Mouse (Mus musculus) adrenal gland (tissue): ENCODE measurements around the gene Spata31d1a.
"Not testable (repeated sequence)": the region's sequence is repeated elsewhere in the genome, so short reads cannot be mapped to it uniquely, and the experiment has no call there.

ENCODE experiments used
- intact Hi-C: fragments of 180-260 bp; cut with DNase I; formaldehyde crosslinking; loops from one replicate; pipeline ENCODE4 v1.15.1; 2025
- long read RNA-seq, 2 experiments: library from polyadenylated mRNA; unstranded; transcript quantifications; one replicate each; pipeline ENCODE4 v2.0.0; 2020; ENCODE audit warnings: borderline replicate concordance in 1 of 2; ENCODE audit not compliant: insufficient replicate concordance in 1 of 2

Spata31d1a gene
- long read RNA-seq, experiment 1, result 0 reads
- long read RNA-seq, experiment 2, result 0 reads

DNA sequence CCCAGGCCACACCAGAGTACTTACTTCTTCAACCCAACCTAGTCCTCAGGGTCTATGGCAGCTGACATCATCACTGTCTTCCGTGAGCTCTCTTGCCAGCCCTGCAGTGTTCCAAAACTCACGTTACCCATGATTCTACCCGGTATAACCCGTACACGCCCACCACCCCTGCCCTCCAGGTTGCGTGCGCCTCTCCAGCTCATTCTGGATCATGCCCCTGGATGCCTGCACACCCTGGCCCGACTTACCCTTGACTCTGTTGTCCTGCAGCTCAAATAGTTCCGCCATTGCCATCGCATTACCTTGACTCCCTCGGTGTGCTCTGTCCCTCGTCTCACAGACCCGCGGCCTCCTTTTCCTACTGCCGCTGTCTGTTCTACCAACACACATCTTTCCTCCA is at the start of gene Spata31d1a:
Gene Spata31d1a (minus strand): TSS at position 101 of the 400 bp plus-strand sequence.
- intact Hi-C loops, result no loop called here

DNA sequence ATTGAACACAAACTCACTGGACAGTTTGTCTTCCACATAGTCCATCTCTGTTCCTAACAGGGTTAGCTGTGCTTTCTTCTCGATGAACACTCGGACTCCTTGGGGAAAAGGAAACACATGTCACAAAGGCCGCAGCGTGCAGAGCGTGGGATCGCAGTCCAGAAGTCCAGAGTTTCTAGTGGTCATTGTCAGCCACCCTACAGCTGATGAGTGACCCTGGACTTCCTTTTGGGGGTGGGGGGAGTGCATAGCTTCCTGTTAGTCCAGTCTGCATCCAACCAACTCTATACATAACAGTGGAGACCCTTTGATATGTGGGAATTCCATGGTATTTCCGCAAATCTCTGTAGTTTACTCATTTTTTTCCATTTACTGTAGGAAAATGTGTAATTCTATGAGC is 46.8 kb upstream of the Spata31d1a start:
- intact Hi-C loops, result no loop called here

DNA sequence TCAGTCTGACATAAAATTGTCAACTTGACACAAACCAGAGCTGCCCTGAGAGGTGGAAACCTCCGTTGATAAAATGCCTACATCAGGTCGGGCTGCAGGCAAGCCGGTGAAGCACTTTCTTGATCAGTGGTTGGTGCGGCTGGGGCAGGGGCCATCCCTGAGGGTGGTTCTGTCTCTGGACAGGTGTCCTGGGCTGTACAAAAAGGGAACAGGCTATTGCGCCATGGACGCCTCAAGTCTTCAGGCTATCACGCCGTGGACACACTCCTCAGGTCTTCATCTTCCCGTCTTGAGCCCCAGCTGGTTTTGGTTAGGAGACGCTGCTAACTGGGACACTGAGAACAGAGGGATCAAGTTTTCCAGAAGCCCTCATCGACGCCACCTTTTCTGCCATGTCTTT is 40.2 kb upstream of the Spata31d1a start:
- intact Hi-C loops, result no loop called here

DNA sequence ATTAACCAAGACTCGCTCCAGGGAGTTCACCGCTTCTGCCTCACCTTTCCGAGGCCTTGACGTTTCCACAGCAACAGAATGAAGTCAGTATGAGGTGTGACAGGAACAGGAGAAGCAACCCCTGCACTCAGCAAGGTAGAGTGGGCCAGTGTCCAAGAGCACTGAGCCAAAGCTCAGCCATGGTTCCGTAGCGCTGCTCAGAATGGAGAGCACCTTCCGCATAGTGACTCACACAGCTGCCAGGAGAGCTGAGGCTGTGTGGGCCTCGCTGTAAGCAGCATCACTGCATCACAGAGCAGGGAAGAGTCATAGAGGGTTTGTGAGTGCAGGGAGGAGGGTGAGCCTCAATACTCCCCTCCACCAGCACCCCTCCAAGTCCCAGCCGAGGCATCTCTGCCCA is 36.6 kb upstream of the Spata31d1a start, which contains the start of gene 1700014D04Rik:
Gene 1700014D04Rik (minus strand): TSS at position 42 of the 400 bp plus-strand sequence.
- intact Hi-C loops, result no loop called here

GRCm38 (mm10) chr13:59746164-59746563 is 36.0 kb upstream of the Spata31d1a start:
- intact Hi-C loops, result no loop called here

GRCm38 (mm10) chr13:59745462-59745861 is 35.3 kb upstream of the Spata31d1a start:
- intact Hi-C loops, result no loop called here

DNA sequence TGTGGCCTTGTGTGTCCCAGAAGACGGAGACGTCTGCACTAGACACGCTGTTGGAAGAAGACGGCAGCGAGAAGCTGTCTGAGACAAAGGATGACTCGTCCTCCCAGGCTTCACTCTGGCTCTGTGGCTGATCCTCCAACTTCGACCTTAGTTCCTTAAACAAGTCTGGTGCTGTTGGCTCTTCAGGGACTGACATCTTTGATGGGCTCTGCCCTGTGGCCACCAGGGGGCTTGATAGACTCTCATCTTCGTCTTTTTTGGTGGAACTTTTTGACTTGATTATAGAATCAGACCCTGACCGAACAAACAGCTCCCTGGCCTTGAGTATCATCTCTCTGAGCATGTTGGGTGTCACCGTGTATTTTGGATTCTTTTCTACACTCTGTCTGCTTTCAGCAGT is 31.6 kb upstream of the Spata31d1a start:
- intact Hi-C loops, result no loop called here

DNA sequence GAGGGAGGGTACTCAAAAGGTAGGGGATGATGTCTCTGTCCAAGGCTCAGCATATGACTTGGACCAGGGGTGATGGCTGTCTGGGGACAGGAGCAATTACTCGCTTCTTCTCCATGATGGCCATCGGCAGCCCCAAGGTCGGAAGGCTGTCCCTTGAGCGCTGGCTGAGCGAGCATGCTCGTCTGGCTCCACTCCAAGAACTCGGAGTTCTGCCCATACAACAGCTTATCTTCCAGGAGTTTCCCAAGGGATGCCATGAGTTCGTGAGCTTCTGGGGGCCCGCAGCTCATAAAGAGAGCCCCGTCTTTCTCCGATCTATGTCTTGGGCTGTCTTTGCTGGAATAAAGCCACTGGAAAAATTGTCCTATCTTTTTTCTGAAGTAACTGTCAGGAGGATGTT is 31.0 kb upstream of the Spata31d1a start:
- intact Hi-C loops, result no loop called here

DNA sequence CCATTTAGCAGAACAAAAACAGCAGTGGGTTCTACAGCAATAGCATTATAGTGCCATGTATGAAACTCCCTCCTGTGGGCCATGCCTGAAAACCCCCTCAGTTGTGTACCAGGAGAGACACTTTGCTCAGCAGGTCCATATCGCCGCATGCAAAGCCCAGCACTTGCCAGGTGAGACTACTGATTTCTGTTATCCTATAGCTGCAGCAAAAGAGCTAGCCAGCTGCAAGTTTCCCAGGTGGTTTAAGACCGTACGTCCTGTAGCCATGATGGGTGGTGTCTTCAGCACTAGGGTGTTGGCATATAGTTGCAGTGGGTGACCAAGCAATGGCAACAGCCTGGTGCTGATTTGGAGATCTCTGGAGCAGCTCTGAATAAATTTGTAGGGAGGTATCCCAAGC is 29.3 kb upstream of the Spata31d1a start:
- intact Hi-C loops, result no loop called here

GRCm38 (mm10) chr13:59738455-59738854 is 28.3 kb upstream of the Spata31d1a start:
- intact Hi-C loops, result no loop called here

DNA sequence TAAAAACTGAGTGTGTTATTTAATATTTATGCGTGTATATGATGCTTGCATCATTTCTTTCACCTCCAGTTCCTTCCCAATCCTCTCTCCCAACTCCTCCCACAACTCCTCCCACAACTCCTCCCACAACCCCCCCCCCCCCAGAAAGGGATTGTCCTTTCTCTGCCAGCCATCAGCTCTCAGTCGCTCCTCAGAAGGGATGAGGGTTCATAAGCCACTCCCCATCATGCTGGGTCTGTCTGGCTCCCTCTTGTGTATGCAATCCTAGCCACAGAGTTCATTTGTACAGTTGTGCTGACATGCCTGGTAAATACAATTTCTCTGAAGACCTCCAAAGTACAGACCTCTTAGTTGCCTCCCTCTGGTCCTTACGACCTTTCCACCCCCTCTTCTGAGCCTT is 25.1 kb upstream of the Spata31d1a start:
- intact Hi-C loops, result no loop called here

DNA sequence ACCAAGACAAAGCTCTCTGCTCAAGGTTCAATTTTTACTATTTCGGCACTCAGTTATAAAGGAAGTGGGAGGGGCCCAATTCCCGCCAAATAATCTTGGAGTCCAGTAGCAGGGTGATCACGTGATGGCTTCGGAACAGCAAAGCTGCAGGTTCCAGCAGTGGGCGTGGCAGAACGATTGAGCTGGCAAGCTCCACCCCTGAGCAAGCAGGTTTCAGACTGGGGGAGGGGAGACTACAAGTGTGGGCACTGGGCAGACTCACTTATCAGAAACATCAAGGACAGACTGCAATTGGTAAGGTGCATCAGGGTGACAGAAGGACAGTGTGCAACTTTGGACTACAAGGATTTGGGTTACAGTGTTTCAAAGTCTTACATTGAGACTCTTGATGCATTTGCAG is 24.2 kb upstream of the Spata31d1a start:
- intact Hi-C loops, result not testable (repeated sequence)

DNA sequence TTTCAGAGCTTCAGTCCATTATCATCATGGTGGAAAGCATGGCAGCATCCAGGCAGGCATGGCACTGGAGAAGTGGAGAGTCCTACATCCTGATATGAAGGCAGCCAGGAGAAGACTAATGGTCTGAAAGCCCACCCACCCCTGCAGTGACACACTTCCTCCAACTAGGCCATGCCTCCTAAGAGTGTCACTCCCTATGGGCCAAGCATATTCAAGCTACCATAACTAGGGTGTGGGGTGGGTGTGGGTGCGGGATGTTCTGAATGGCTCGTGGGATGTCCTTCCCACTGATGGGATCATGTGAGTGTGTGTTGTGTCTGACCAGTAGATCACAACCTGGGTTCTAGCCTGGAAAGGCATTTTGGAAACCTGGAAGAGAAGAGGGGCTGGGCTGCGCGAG is 23.8 kb upstream of the Spata31d1a start:
- intact Hi-C loops, result no loop called here

- intact Hi-C loops, result no loop called here
Measured at GRCm38 (mm10) chr13:59731652-59732051, 21.5 kb upstream of the Spata31d1a start, which contains the start of gene Spata31d1d. TSS of gene Spata31d1d (minus strand) at chr13:59731752.

- intact Hi-C loops, result loop anchor here (10.0 kb wide), 3 partner anchors 84 to 214 kb away; no protein-coding TSS in a partner anchor
Measured at GRCm38 (mm10) chr13:59728378-59729093, 18.4 kb upstream of the Spata31d1a start.

DNA sequence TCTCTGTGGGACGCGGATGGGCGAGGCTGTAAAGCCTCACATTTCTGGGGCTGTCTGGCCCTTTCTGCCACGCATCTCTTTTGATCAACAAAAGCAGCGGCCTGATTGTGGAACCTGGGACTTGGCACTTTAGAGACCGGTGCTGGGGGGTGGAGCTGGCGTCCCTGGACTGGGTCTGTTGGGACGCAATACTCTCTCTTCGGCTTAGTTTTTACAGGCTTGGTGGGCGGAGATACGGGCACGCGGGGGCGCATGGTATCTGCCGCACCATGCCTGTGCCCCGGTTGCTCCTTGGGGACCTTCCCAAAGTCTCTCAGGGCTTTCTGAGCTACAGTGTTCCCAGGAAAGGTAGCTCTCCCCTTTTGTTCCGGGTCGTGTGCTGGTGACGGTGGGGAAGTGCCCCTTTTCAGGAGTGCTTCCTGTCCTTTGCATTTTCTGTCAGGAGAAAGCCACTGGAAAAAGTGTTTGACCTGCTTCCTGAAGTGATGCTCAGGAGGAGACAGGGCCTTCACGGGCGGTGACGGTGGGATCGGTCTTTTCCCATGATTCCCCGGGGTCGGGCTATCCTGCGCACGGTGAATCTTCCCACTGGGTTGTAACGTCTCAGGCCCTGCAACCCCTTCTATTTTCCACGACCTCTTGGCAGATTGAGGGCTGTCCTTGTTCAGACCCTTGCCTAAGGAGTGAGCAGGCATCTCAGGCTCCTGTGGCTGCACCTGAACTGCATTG is 16.2 kb upstream of the Spata31d1a start:
- intact Hi-C loops, result loop anchor here (10.0 kb wide), 3 partner anchors 82 to 212 kb away; no protein-coding TSS in a partner anchor

- intact Hi-C loops, result loop anchor here (10.0 kb wide), 3 partner anchors 77 to 207 kb away; no protein-coding TSS in a partner anchor
Measured at GRCm38 (mm10) chr13:59722089-59722488, 12.0 kb upstream of the Spata31d1a start.

GRCm38 (mm10) chr13:59719475-59719874 is 9.3 kb upstream of the Spata31d1a start:
- intact Hi-C loops, result no loop called here

DNA sequence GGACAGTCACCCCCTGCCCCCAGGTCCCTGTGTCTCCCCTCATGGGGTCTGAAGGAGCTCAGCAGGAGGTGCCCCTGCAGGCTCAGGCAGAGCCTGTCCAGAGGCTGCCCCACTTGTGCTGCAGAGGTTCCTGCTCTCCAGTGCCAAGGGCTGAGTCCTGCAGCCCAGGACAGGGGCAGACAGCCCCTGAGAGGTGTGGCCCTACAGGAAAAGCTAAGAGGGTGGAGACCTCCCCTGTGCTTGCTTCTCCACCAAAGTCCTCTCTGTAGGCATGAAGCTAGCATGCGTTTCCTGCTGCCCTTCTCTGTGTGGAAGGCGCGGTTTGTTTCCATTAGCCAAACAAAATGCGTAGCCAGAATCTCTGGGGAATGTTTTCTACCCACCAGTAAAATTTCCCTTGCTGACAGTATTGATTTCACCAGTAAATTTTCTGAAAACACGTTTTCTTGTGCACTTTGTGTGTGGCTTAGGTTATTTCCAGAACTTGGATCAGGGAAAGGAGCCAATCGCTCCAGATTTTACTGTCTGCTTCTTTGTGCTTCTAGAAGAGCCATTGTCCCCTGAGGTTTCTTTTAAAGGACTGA is 8.8 kb upstream of the Spata31d1a start:
- intact Hi-C loops, result not testable (repeated sequence)

GRCm38 (mm10) chr13:59713710-59714109 is 3.6 kb upstream of the Spata31d1a start:
- intact Hi-C loops, result no loop called here

DNA sequence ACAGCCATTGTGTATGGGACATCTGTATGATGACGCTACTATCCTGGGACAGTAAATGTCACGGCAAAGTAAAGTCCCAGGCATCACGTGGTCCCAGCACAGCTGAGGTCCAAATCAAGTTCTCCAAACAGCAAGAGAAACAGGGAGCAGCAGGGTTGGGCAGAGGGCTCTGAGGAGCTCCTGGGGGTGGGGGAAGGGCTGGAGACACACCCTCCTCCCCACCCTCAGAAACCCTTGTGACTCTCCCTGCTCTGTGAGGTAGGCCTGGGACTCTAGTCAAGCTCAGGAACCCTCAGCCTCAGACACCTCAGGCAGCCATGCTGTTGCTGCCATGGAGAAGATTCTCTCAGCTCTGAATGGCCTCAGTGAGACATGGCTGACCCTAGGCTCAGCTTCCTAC is 1.9 kb upstream of the Spata31d1a start, which contains the start of gene Spata31d1b:
Gene Spata31d1b (plus strand): TSS at position 301 of the 400 bp plus-strand sequence.
- intact Hi-C loops, result not testable (repeated sequence)

DNA sequence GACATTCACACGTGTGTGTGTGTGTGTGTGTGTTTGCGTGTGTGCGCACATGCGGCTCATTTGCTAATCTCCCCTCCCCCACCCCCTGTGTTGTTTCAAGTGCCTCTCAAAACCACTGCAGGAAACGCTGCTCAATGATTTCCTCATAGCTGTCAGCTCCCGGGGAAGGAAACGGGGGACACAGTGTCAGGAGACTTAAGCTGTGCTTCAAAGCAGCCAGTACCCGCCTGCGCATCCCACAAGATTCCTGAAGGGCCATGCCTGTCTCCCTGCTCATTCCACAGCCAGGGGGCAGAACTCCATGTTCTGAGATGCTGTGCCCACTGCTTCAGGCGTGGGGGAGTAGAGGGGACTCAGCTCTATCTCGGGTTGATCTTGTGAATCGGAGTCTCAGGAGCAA is 5.6 kb downstream of the Spata31d1a start:
- intact Hi-C loops, result no loop called here
